Mouse (Mus musculus): Measurements from ENCODE around the gene Tada2b.

The Tada2b gene

GRCm38 (mm10) chr5:36484171-36484990, at the start of gene Tada2b, which contains the start of gene Ccdc96:
Gene Tada2b (minus strand): TSS chr5:36484285.
Gene Ccdc96 (plus strand): TSS chr5:36484588.
- DNase-seq (ENCODE audit: low spot score), result peak; percentile 98

GRCm38 (mm10) chr5:36530129-36530751, 46.2 kb upstream of the Tada2b start:
- peak; percentile 94 for DNase-seq (ENCODE audit: low spot score)

- DNase-seq (ENCODE audit: low spot score), result no peak
Observed at GRCm38 (mm10) chr5:36529698-36530097, 45.6 kb upstream of the Tada2b start.

- DNase-seq (ENCODE audit: low spot score), result no peak
Observed at GRCm38 (mm10) chr5:36526921-36527320, 42.8 kb upstream of the Tada2b start.

- peak; percentile 70 for DNase-seq (ENCODE audit: low spot score)
Observed at GRCm38 (mm10) chr5:36526274-36526673, 42.2 kb upstream of the Tada2b start.

GRCm38 (mm10) chr5:36525216-36525615, 41.1 kb upstream of the Tada2b start:
- DNase-seq (ENCODE audit: low spot score), result no peak

- DNase-seq (ENCODE audit: low spot score), result no peak
Observed at GRCm38 (mm10) chr5:36523219-36523703, 39.2 kb upstream of the Tada2b start.

- peak; percentile 13 for DNase-seq (ENCODE audit: low spot score)
Observed at GRCm38 (mm10) chr5:36522782-36523181, 38.7 kb upstream of the Tada2b start.

- no peak for DNase-seq (ENCODE audit: low spot score)
Observed at GRCm38 (mm10) chr5:36519751-36520150, 35.7 kb upstream of the Tada2b start.

GRCm38 (mm10) chr5:36517596-36517995, 33.5 kb upstream of the Tada2b start:
- DNase-seq (ENCODE audit: low spot score), result no peak

GRCm38 (mm10) chr5:36515558-36515957, 31.5 kb upstream of the Tada2b start:
- DNase-seq (ENCODE audit: low spot score), result no peak

GRCm38 (mm10) chr5:36515126-36515525, 31.0 kb upstream of the Tada2b start:
- DNase-seq (ENCODE audit: low spot score), result no peak

- no peak for DNase-seq (ENCODE audit: low spot score)
Observed at GRCm38 (mm10) chr5:36510956-36511355, 26.9 kb upstream of the Tada2b start.

GRCm38 (mm10) chr5:36508351-36508750, 24.3 kb upstream of the Tada2b start:
- DNase-seq (ENCODE audit: low spot score), result no peak

- DNase-seq (ENCODE audit: low spot score), result no peak
Observed at GRCm38 (mm10) chr5:36505643-36506042, 21.6 kb upstream of the Tada2b start.

GRCm38 (mm10) chr5:36505235-36505634, 21.1 kb upstream of the Tada2b start:
- DNase-seq (ENCODE audit: low spot score), result no peak

- no peak for DNase-seq (ENCODE audit: low spot score)
Observed at GRCm38 (mm10) chr5:36494709-36495108, 10.6 kb upstream of the Tada2b start.

GRCm38 (mm10) chr5:36493919-36494318, 9.8 kb upstream of the Tada2b start:
- DNase-seq (ENCODE audit: low spot score), result no peak

- peak; percentile 58 for DNase-seq (ENCODE audit: low spot score)
Observed at GRCm38 (mm10) chr5:36489225-36489624, 5.1 kb upstream of the Tada2b start.

GRCm38 (mm10) chr5:36485306-36485705, 1.2 kb upstream of the Tada2b start:
- DNase-seq (ENCODE audit: low spot score), result peak; percentile 2

- peak; percentile 43 for DNase-seq (ENCODE audit: low spot score)
Observed at GRCm38 (mm10) chr5:36483203-36484101, 633 bp downstream of the Tada2b start.

GRCm38 (mm10) chr5:36481114-36481513, 3.0 kb downstream of the Tada2b start:
- DNase-seq (ENCODE audit: low spot score), result no peak

Measured in adipocyte (in vitro differentiated cells).